Mouse (Mus musculus): ENCODE measurements around the gene Slc8a3.

GRCm38 (mm10) chr12:81303626-81304025 lies 29.4 kb downstream of the Slc8a3 start:
- no peak for TF ChIP-seq CTCF (conservative IDR thresholded peaks at IDR 0.05; ENCODE audit: low read length)
- TF ChIP-seq POU5F1 (IDR thresholded peaks at IDR 0.05; ENCODE audit: borderline replicate concordance, low read length): no peak
- TF ChIP-seq NANOG (IDR thresholded peaks at IDR 0.05; ENCODE audit: borderline replicate concordance, low read length): no peak

Measured in E14TG2a.4 (cell line).